Mouse (Mus musculus) kidney, postnatal 0 days (tissue): ENCODE data around the gene Spata31d1d. TPM values are rescaled to one million over a fixed set of nuclear protein-coding genes. Genes with fewer than 3 reads are reported as not detected.

Source experiments
- ATAC-seq: fragments of 200-750 bp; cut with Nextera tagmentation; replicated peaks from 2 replicates; pipeline ENCODE4 v1.8.0; 2017; ENCODE audit warnings: low read depth, moderate number of reproducible peaks, moderate TSS enrichment, moderate library complexity; ENCODE audit not compliant: low FRiP score
- DNase-seq: peaks from one replicate; pipeline ENCODE4 v3.0.0-alpha.2; 2016; ENCODE audit warnings: low spot score
- H3K27ac ChIP-seq: fragments of 300-500 bp; sonication (generic); 2 replicates; pipeline ENCODE4 v1.5.1; 2014; ENCODE audit warnings: mild to moderate bottlenecking
- H3K27me3 ChIP-seq: fragments of 300-500 bp; sonication (generic); 2 replicates; pipeline ENCODE4 v1.6.1; 2014; ENCODE audit warnings: low read length, mixed read lengths; ENCODE audit not compliant: insufficient read depth
- H3K36me3 ChIP-seq: fragments of 300-500 bp; sonication (generic); 2 replicates; pipeline ENCODE4 v1.6.1; 2014; ENCODE audit warnings: low read length, mixed read lengths; ENCODE audit not compliant: insufficient read depth
- H3K4me1 ChIP-seq: fragments of 300-500 bp; sonication (generic); replicated peaks from 2 replicates; pipeline ENCODE4 v1.6.1; 2014; ENCODE audit warnings: antibody characterized with exemption, low read length, mixed read lengths; ENCODE audit not compliant: insufficient read depth
- H3K4me2 ChIP-seq: fragments of 300-500 bp; sonication (generic); 2 replicates; pipeline ENCODE4 v1.6.1; 2014; ENCODE audit warnings: mild to moderate bottlenecking, low read length, moderate library complexity, mixed read lengths
- H3K4me3 ChIP-seq: fragments of 300-500 bp; sonication (generic); replicated peaks from 2 replicates; pipeline ENCODE4 v1.5.1; 2014; ENCODE audit warnings: low read depth, low read length
- H3K9ac ChIP-seq: fragments of 300-500 bp; sonication (generic); 2 replicates; pipeline ENCODE4 v1.6.1; 2014; ENCODE audit warnings: low read depth, low read length
- H3K9me3 ChIP-seq: fragments of 300-500 bp; sonication (generic); replicated peaks from 2 replicates; pipeline ENCODE4 v1.6.1; 2016; ENCODE audit warnings: low read length, inconsistent platforms, mixed read lengths
- CTCF ChIP-seq: IDR thresholded peaks from 2 replicates; pipeline ENCODE4 v1.5.1; 2016; ENCODE audit warnings: antibody characterized with exemption, low read depth, mild to moderate bottlenecking, moderate library complexity
- WGBS: fragments of 180-500 bp; shearing (Covaris S2); extraction: QIAGEN DNeasy Blood & Tissue Kit; methylation state at CpG from one replicate; pipeline ENCODE4 v1.1.7; 2014; 5-methylcytosine and 5-hydroxymethylcytosine counted together
- polyA plus RNA-seq: library from polyadenylated mRNA; unstranded; fragments of >200 nt; fragmentation: Nextera tagmentation; extraction: Ambion mirVana; gene quantifications from 2 replicates; pipeline ENCODE4 v1.2.1, GENCODE M21; 2015

Spata31d1d gene
- polyA plus RNA-seq, 1 experiment from 2014 or later: not detected

GRCm38 (mm10) chr13:59699131-59699530 lies 32.4 kb downstream of the Spata31d1d start:
- DNase-seq (no peak), ATAC-seq (no peak)
- Histone ChIP-seq H3K36me3 (no peaks in the 10 kb centered on the region), H3K4me1 (no peaks in the 10 kb centered on the region), H3K27ac (no peak overlapping the region), H3K27me3 (no peaks in the 10 kb centered on the region), H3K9ac (no peak overlapping the region), H3K4me3 (no peak overlapping the region), H3K9me3 (no peaks in the 10 kb centered on the region), H3K4me2 (no peak overlapping the region)
- 90% methylated on average over 8 of the region's 8 CpGs for WGBS
- TF ChIP-seq CTCF: no peak

- 77% methylated on average over 7 of the region's 7 CpGs for WGBS
- no peak for TF ChIP-seq CTCF
- H3K9ac ChIP-seq: no peak overlapping the region
These were observed 35.8 kb downstream of the Spata31d1d start for GRCm38 (mm10) chr13:59695781-59696180.

GRCm38 (mm10) chr13:59694008-59694407 lies 37.5 kb downstream of the Spata31d1d start, which contains the start of gene 4921517D22Rik:
TSS of gene 4921517D22Rik (minus strand) at chr13:59694108.
- no peak for TF ChIP-seq CTCF
- Histone ChIP-seq H3K27me3 (no peaks in the 10 kb centered on the region), H3K36me3 (no peaks in the 10 kb centered on the region), H3K4me1 (no peaks in the 10 kb centered on the region), H3K9me3 (no peaks in the 10 kb centered on the region), H3K27ac (no peak within 1 kb of the TSS), H3K4me2 (no peak within 1 kb of the TSS), H3K4me3 (no peak within 1 kb of the TSS), H3K9ac (no peak within 1 kb of the TSS)
- WGBS: 92% methylated on average over 3 of the region's 3 CpGs
- DNase-seq (no peak), ATAC-seq (no peak)

More at GRCm38 (mm10) chr13:59695781-59696180, 35.8 kb downstream of the Spata31d1d start:
- Histone ChIP-seq H3K4me1 (no peaks in the 10 kb centered on the region), H3K4me3 (no peak overlapping the region), H3K27me3 (no peaks in the 10 kb centered on the region), H3K27ac (no peak overlapping the region), H3K36me3 (no peaks in the 10 kb centered on the region), H3K4me2 (no peak overlapping the region), H3K9me3 (no peaks in the 10 kb centered on the region)
- DNase-seq (no peak), ATAC-seq (no peak)

- Histone ChIP-seq H3K36me3 (no peaks in the 10 kb centered on the region), H3K4me1 (no peaks in the 10 kb centered on the region), H3K4me2 (no peak overlapping the region), H3K9ac (no peak overlapping the region), H3K4me3 (no peak overlapping the region), H3K9me3 (no peaks in the 10 kb centered on the region), H3K27ac (no peak overlapping the region), H3K27me3 (no peaks in the 10 kb centered on the region)
- TF ChIP-seq CTCF: no peak
- DNase-seq (no peak), ATAC-seq (no peak)
- 70% methylated on average over 10 of the region's 10 CpGs for WGBS
These were observed 40.1 kb downstream of the Spata31d1d start for GRCm38 (mm10) chr13:59691478-59691877.

GRCm38 (mm10) chr13:59690576-59690975 lies 41.0 kb downstream of the Spata31d1d start:
- H3K4me2 ChIP-seq: no peak overlapping the region
- H3K4me1 ChIP-seq: no peaks in the 10 kb centered on the region
- DNase-seq (no peak), ATAC-seq (no peak)
- no peaks in the 10 kb centered on the region for H3K9me3 ChIP-seq
- no peaks in the 10 kb centered on the region for H3K27me3 ChIP-seq
- 77% methylated on average over 7 of the region's 7 CpGs for WGBS
- H3K36me3 ChIP-seq: no peaks in the 10 kb centered on the region
- no peak overlapping the region for H3K27ac ChIP-seq
- no peak overlapping the region for H3K4me3 ChIP-seq
- no peak for TF ChIP-seq CTCF
- no peak overlapping the region for H3K9ac ChIP-seq

- ATAC-seq (no peak), DNase-seq (no peak)
- WGBS: 95% methylated on average over 3 of the region's 3 CpGs
- TF ChIP-seq CTCF: no peak
- Histone ChIP-seq H3K4me1 (no peaks in the 10 kb centered on the region), H3K9me3 (no peaks in the 10 kb centered on the region), H3K27me3 (no peaks in the 10 kb centered on the region), H3K9ac (no peak overlapping the region), H3K36me3 (no peaks in the 10 kb centered on the region), H3K27ac (no peak overlapping the region), H3K4me3 (no peak overlapping the region), H3K4me2 (no peak overlapping the region)
These were observed 41.7 kb downstream of the Spata31d1d start for GRCm38 (mm10) chr13:59689843-59690242.

GRCm38 (mm10) chr13:59689313-59689712 lies 42.2 kb downstream of the Spata31d1d start:
- WGBS: 86% methylated on average over 9 of the region's 9 CpGs

More at GRCm38 (mm10) chr13:59689313-59689712, 42.2 kb downstream of the Spata31d1d start:
- H3K27ac ChIP-seq: no peak overlapping the region
- no peaks in the 10 kb centered on the region for H3K27me3 ChIP-seq
- H3K4me1 ChIP-seq: no peaks in the 10 kb centered on the region
- no peak overlapping the region for H3K4me3 ChIP-seq
- DNase-seq: no peak
- H3K9ac ChIP-seq: no peak overlapping the region
- no peak for ATAC-seq
- H3K36me3 ChIP-seq: no peaks in the 10 kb centered on the region
- no peak for TF ChIP-seq CTCF
- H3K9me3 ChIP-seq: no peaks in the 10 kb centered on the region
- H3K4me2 ChIP-seq: no peak overlapping the region
